Mouse (Mus musculus) limb, embryonic 15.5 days (tissue): ENCODE measurements around the gene Plekha5. TPM values are rescaled to one million over a fixed set of nuclear protein-coding genes. Genes with fewer than 3 reads are reported as not detected.
"Not testable (repeated sequence)": the region's sequence is repeated elsewhere in the genome, so short reads cannot be mapped to it uniquely, and the experiment has no call there.

ENCODE experiments used
- ATAC-seq: fragments of 200-750 bp; cut with Nextera tagmentation; 2 replicates; pipeline ENCODE4 v1.8.0; 2017; ENCODE audit warnings: low read depth, moderate TSS enrichment; ENCODE audit not compliant: insufficient number of reproducible peaks, low FRiP score, low TSS enrichment
- H3K27ac ChIP-seq: fragments of 300-500 bp; sonication (generic); 2 replicates; pipeline ENCODE4 v1.5.1; 2015; ENCODE audit warnings: moderate library complexity, mild to moderate bottlenecking, inconsistent platforms
- H3K27me3 ChIP-seq: fragments of 300-500 bp; sonication (generic); 2 replicates; pipeline ENCODE4 v1.6.1; 2015; ENCODE audit warnings: inconsistent platforms
- H3K36me3 ChIP-seq: fragments of 300-500 bp; sonication (generic); 2 replicates; pipeline ENCODE4 v1.6.1; 2015; ENCODE audit warnings: inconsistent platforms
- H3K4me1 ChIP-seq: fragments of 300-500 bp; sonication (generic); 2 replicates; pipeline ENCODE4 v1.6.1; 2015; ENCODE audit warnings: inconsistent platforms
- H3K4me2 ChIP-seq: fragments of 300-500 bp; sonication (generic); 2 replicates; pipeline ENCODE4 v1.6.1; 2015; ENCODE audit warnings: mild to moderate bottlenecking, inconsistent platforms
- H3K4me3 ChIP-seq: fragments of 300-500 bp; sonication (generic); 2 replicates; pipeline ENCODE4 v1.5.1; 2015; ENCODE audit warnings: mild to moderate bottlenecking, inconsistent platforms
- H3K9ac ChIP-seq: fragments of 300-500 bp; sonication (generic); 2 replicates; pipeline ENCODE4 v1.6.1; 2015; ENCODE audit warnings: inconsistent platforms
- H3K9me3 ChIP-seq: fragments of 300-500 bp; sonication (generic); 2 replicates; pipeline ENCODE4 v1.6.1; 2016; ENCODE audit warnings: inconsistent platforms
- WGBS: fragments of 180-500 bp; shearing (Covaris S2); methylation state at CpG from one replicate; pipeline ENCODE4 v1.1.7; 2015; 5-methylcytosine and 5-hydroxymethylcytosine counted together
- polyA plus RNA-seq: library from polyadenylated mRNA; unstranded; fragments of >200 nt; fragmentation: Nextera tagmentation; extraction: Ambion mirVana; gene quantifications from 2 replicates; pipeline ENCODE4 v1.2.1, GENCODE M21; 2015

Plekha5 gene
- polyA plus RNA-seq, 1 experiment from 2014 or later = 47.2 TPM

GRCm38 (mm10) chr6:140593420-140594170, 169.7 kb downstream of the Plekha5 start:
- no peak for ATAC-seq
- H3K27ac ChIP-seq = peak overlapping the region; percentile 66
- H3K9me3 ChIP-seq = no peaks in the 10 kb centered on the region
- peaks cover 60% of the 10 kb centered on the region for H3K36me3 ChIP-seq
- WGBS = 61% methylated on average over 17 of the region's 17 CpGs
- H3K27me3 ChIP-seq = no peaks in the 10 kb centered on the region
- H3K4me1 ChIP-seq = peaks cover 14% of the 10 kb centered on the region
- H3K4me2 ChIP-seq = no peak overlapping the region
- H3K9ac ChIP-seq = no peak overlapping the region
- no peak overlapping the region for H3K4me3 ChIP-seq

GRCm38 (mm10) chr6:140595551-140595950, 171.7 kb downstream of the Plekha5 start:
- WGBS = 91% methylated on average over 6 of the region's 6 CpGs
- H3K27ac ChIP-seq, H3K9ac ChIP-seq, H3K4me2 ChIP-seq, ATAC-seq, H3K9me3 ChIP-seq, H3K4me3 ChIP-seq, H3K27me3 ChIP-seq: not testable (repeated sequence)
- peaks cover 48% of the 10 kb centered on the region for H3K36me3 ChIP-seq
- peaks cover 14% of the 10 kb centered on the region for H3K4me1 ChIP-seq

DNA sequence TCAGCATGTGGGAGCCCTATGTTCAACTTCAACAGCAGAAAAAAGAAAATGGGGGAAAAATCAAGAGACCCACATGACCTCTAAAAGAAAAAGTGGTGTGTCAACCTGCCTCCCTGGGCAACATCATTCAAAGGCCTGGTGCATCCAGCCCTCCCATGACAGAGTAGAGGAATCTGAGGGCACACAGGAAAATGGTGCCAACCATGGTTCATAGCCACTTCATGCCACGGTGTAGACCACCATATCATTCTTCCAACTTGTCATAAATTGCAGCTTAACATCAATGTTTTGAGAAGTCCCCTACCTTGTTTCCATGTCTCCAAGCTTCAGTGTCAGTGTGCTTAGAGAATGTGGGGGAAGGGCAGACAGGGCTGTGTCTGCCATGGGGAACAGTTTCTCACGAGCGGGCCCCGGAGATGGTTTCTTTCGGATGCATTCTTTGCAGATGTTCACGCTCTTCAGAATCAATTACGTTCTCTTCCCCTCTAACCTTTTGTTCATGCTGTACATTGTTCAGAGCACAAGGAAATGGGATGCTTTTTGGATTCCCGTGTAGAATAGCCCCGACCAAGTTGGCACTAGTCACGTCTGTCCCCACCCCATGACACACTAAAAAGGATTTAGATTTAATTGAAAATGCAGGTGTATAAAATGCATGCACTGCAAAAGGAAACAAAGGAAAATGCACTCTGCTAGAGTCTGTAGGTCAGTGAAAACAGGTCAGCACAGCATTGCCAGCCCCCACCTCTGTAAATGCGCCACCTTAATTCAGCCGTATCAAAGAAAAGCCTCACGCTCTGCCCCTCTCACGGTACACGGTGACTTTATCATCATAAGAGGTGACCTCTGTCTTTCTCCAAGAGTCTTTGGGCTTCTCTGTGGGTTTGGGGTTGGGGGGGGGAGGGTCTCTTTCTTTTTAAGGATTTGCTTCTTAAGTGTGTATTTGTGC, 173.8 kb downstream of the Plekha5 start:
- Histone ChIP-seq H3K27ac (no peak overlapping the region), H3K4me2 (no peak overlapping the region), H3K4me3 (no peak overlapping the region), H3K4me1 (peaks cover 10% of the 10 kb centered on the region), H3K27me3 (no peaks in the 10 kb centered on the region), H3K9ac (no peak overlapping the region), H3K9me3 (no peaks in the 10 kb centered on the region), H3K36me3 (peaks cover 36% of the 10 kb centered on the region)
- no peak for ATAC-seq
- 85% methylated on average over 15 of the region's 15 CpGs for WGBS

- H3K36me3 ChIP-seq = peaks cover 30% of the 10 kb centered on the region
- H3K4me2 ChIP-seq = no peak overlapping the region
- H3K9ac ChIP-seq = no peak overlapping the region
- no peak overlapping the region for H3K27ac ChIP-seq
- no peaks in the 10 kb centered on the region for H3K9me3 ChIP-seq
- no peak for ATAC-seq
- H3K27me3 ChIP-seq = no peaks in the 10 kb centered on the region
- 84% methylated on average over 9 of the region's 9 CpGs for WGBS
- peaks cover 7% of the 10 kb centered on the region for H3K4me1 ChIP-seq
- H3K4me3 ChIP-seq = no peak overlapping the region
Observed at GRCm38 (mm10) chr6:140598516-140598915, 174.7 kb downstream of the Plekha5 start.

GRCm38 (mm10) chr6:140599337-140599736, 175.5 kb downstream of the Plekha5 start:
- H3K27ac ChIP-seq = no peak overlapping the region
- H3K9ac ChIP-seq = no peak overlapping the region
- no peaks in the 10 kb centered on the region for H3K27me3 ChIP-seq
- no peak for ATAC-seq
- no peaks in the 10 kb centered on the region for H3K9me3 ChIP-seq
- 86% methylated on average over 5 of the region's 5 CpGs for WGBS
- no peak overlapping the region for H3K4me3 ChIP-seq
- no peak overlapping the region for H3K4me2 ChIP-seq
- H3K4me1 ChIP-seq = peaks cover 7% of the 10 kb centered on the region
- H3K36me3 ChIP-seq = peaks cover 22% of the 10 kb centered on the region

GRCm38 (mm10) chr6:140600671-140601070, 176.8 kb downstream of the Plekha5 start:
- H3K4me2 ChIP-seq, H3K27me3 ChIP-seq, ATAC-seq, H3K9ac ChIP-seq, H3K9me3 ChIP-seq, H3K4me3 ChIP-seq, H3K4me1 ChIP-seq, H3K27ac ChIP-seq: not testable (repeated sequence)
- WGBS = 89% methylated on average over 8 of the region's 8 CpGs
- H3K36me3 ChIP-seq = peaks cover 14% of the 10 kb centered on the region

GRCm38 (mm10) chr6:140601175-140601574, 177.3 kb downstream of the Plekha5 start:
- Histone ChIP-seq H3K27me3 (no peaks in the 10 kb centered on the region), H3K4me3 (no peak overlapping the region), H3K4me2 (no peak overlapping the region), H3K4me1 (peaks cover 7% of the 10 kb centered on the region), H3K27ac (no peak overlapping the region), H3K9ac (no peak overlapping the region), H3K36me3 (peaks cover 9% of the 10 kb centered on the region), H3K9me3 (no peaks in the 10 kb centered on the region)
- ATAC-seq = no peak
- 91% methylated on average over 4 of the region's 4 CpGs for WGBS

GRCm38 (mm10) chr6:140603228-140603944, 179.5 kb downstream of the Plekha5 start:
- no peaks in the 10 kb centered on the region for H3K9me3 ChIP-seq
- no peak overlapping the region for H3K4me3 ChIP-seq
- H3K27me3 ChIP-seq = no peaks in the 10 kb centered on the region
- no peak for ATAC-seq
- no peaks in the 10 kb centered on the region for H3K36me3 ChIP-seq
- WGBS = 15% methylated on average over 8 of the region's 8 CpGs
- peaks cover 7% of the 10 kb centered on the region for H3K4me1 ChIP-seq
- no peak overlapping the region for H3K9ac ChIP-seq
- H3K27ac ChIP-seq = peak overlapping the region; percentile 23; the same call in 1 of the 2 replicates
- no peak overlapping the region for H3K4me2 ChIP-seq

GRCm38 (mm10) chr6:140605173-140605572, 181.3 kb downstream of the Plekha5 start:
- 86% methylated on average over 5 of the region's 5 CpGs for WGBS
- not testable (repeated sequence) for H3K4me2 ChIP-seq, H3K36me3 ChIP-seq, ATAC-seq, H3K27me3 ChIP-seq, H3K4me1 ChIP-seq, H3K9ac ChIP-seq, H3K27ac ChIP-seq, H3K4me3 ChIP-seq, H3K9me3 ChIP-seq

GRCm38 (mm10) chr6:140605732-140606131, 181.9 kb downstream of the Plekha5 start:
- Histone ChIP-seq H3K27ac (no peak overlapping the region), H3K27me3 (no peaks in the 10 kb centered on the region), H3K4me2 (no peak overlapping the region), H3K36me3 (no peaks in the 10 kb centered on the region), H3K4me1 (peaks cover 7% of the 10 kb centered on the region), H3K9ac (no peak overlapping the region), H3K4me3 (no peak overlapping the region), H3K9me3 (no peaks in the 10 kb centered on the region)
- ATAC-seq = no peak
- 69% methylated on average over 3 of the region's 3 CpGs for WGBS

GRCm38 (mm10) chr6:140606534-140606933, 182.7 kb downstream of the Plekha5 start:
- Histone ChIP-seq H3K9me3 (no peaks in the 10 kb centered on the region), H3K9ac (no peak overlapping the region), H3K27ac (no peak overlapping the region), H3K36me3 (no peaks in the 10 kb centered on the region), H3K27me3 (no peaks in the 10 kb centered on the region), H3K4me3 (no peak overlapping the region), H3K4me2 (no peak overlapping the region), H3K4me1 (peaks cover 9% of the 10 kb centered on the region)
- 58% methylated on average over 10 of the region's 10 CpGs for WGBS
- no peak for ATAC-seq
